16 mouse cellular contexts compared by ENCODE assay signal in the genomic region with DNA sequence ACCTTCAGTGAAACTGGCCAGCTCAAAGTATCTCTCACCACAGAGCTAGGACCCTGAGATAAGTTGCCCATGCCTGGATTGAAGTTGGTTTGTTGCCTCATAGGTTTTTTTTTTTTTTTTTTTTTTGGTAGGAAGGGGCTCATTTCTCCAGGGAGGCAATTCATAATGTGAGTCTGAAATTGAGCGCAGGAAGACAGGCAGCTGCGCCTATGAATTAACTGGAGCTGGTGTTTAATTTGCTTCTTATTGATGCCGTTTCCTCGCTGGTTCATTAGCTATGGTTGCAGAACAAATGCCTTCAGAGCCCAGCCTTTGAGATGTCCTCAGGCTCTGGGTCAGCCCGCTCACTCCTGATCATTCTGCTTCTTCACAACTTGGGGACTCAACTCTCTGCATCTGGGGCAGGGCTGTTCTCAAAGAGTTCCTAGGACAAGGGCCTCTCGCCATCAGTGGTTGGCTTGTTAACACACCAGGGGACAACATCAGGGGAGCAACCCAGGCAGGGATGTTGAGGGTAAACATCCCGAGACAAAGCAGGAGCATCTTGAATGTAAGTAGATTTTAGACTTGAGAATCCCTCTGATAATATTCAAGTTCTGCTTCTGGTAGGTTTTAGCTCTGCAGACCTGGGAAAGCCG.
DNase-seq lines count a peak whose midpoint lies in the region; ATAC-seq and TF ChIP-seq lines count a peak whose summit lies in the region.
"Had no signal": no experiment of that assay in that cellular context is flagged by ENCODE, and none has a peak within 500 bp of the region (broad histone marks: within the 10 kb centered on the region; RNA-seq: fewer than 3 reads in every experiment).

No protein-coding gene starts in this region.

- no peak overlapping the region for H3K9ac ChIP-seq in midbrain, embryonic 13.5 days (replicated peaks)
- no peak overlapping the region for H3K9ac ChIP-seq in midbrain, embryonic 16.5 days (ENCODE audit: low read depth, low read length)
- H3K9ac ChIP-seq in hindbrain, postnatal 0 days (replicated peaks; ENCODE audit: low read length) = no peak overlapping the region
- H3K9ac ChIP-seq: forebrain, embryonic 13.5 days; intestine, embryonic 15.5 days had no signal

- H3K27me3 ChIP-seq in heart, embryonic 10.5 days (ENCODE audit: insufficient read depth, poor library complexity, severe bottlenecking) = no peaks in the 10 kb centered on the region
- no peaks in the 10 kb centered on the region for H3K27me3 ChIP-seq in midbrain, embryonic 13.5 days
- no peaks in the 10 kb centered on the region for H3K27me3 ChIP-seq in midbrain, embryonic 16.5 days (ENCODE audit: control insufficient read depth, insufficient read depth, low read depth, low read length)
- H3K27me3 ChIP-seq in hindbrain, postnatal 0 days (ENCODE audit: insufficient read depth, low read length) = no peaks in the 10 kb centered on the region
- H3K27me3 ChIP-seq: forebrain, embryonic 13.5 days; intestine, embryonic 15.5 days had no signal

- no peak overlapping the region for H3K4me2 ChIP-seq in midbrain, embryonic 13.5 days (replicated peaks)
- H3K4me2 ChIP-seq in midbrain, embryonic 16.5 days (ENCODE audit: low read length) = no peak overlapping the region
- no peak overlapping the region for H3K4me2 ChIP-seq in hindbrain, postnatal 0 days (ENCODE audit: low read depth, low read length)
- H3K4me2 ChIP-seq: forebrain, embryonic 13.5 days; heart, embryonic 11.5 days; intestine, embryonic 15.5 days had no signal

- 0 out of 2 replicates have a peak, but pooled peaks have one; percentile 30 for ATAC-seq in midbrain, embryonic 13.5 days
- no peak for ATAC-seq in midbrain, embryonic 16.5 days
- ATAC-seq in hindbrain, postnatal 0 days = no peak
- ATAC-seq: forebrain, embryonic 13.5 days; intestine, embryonic 15.5 days had no signal

- no peak for TF ChIP-seq CTCF in hindbrain, postnatal 0 days (IDR thresholded peaks at IDR 0.05; ENCODE audit: low read depth)

- H3K36me3 ChIP-seq in heart, embryonic 10.5 days = no peaks in the 10 kb centered on the region
- no peaks in the 10 kb centered on the region for H3K36me3 ChIP-seq in midbrain, embryonic 13.5 days
- H3K36me3 ChIP-seq in midbrain, embryonic 16.5 days (ENCODE audit: control insufficient read depth, insufficient read depth, low read length) = no peaks in the 10 kb centered on the region
- no peaks in the 10 kb centered on the region for H3K36me3 ChIP-seq in hindbrain, postnatal 0 days (ENCODE audit: insufficient read depth, low read length)
- H3K36me3 ChIP-seq: embryonic facial prominence, embryonic 10.5 days; intestine, embryonic 15.5 days had no signal

- WGBS in heart, embryonic 10.5 days = 63% methylated on average over 8 of the region's 8 CpGs
- 67% methylated on average over 8 of the region's 8 CpGs for WGBS in midbrain, embryonic 13.5 days
- 49% methylated on average over 8 of the region's 8 CpGs for WGBS in midbrain, embryonic 16.5 days
- WGBS in hindbrain, postnatal 0 days = 51% methylated on average over 8 of the region's 8 CpGs

- H3K27ac ChIP-seq in heart, embryonic 10.5 days = no peak overlapping the region
- H3K27ac ChIP-seq in midbrain, embryonic 13.5 days = no peak overlapping the region
- no peak overlapping the region for H3K27ac ChIP-seq in midbrain, embryonic 16.5 days (ENCODE audit: low read length)
- no peak overlapping the region for H3K27ac ChIP-seq in hindbrain, postnatal 0 days
- H3K27ac ChIP-seq: embryonic facial prominence, embryonic 10.5 days; forebrain, embryonic 13.5 days; intestine, embryonic 15.5 days had no signal

- H3K4me1 ChIP-seq in heart, embryonic 10.5 days = no peaks in the 10 kb centered on the region
- H3K4me1 ChIP-seq in midbrain, embryonic 13.5 days (replicated peaks) = peaks cover 13% of the 10 kb centered on the region
- 0 out of 2 replicates have a peak, but pooled peaks cover 2% of the 10 kb centered on the region for H3K4me1 ChIP-seq in midbrain, embryonic 16.5 days (ENCODE audit: control insufficient read depth, insufficient read depth, low read length)
- no peaks in the 10 kb centered on the region for H3K4me1 ChIP-seq in hindbrain, postnatal 0 days (ENCODE audit: insufficient read depth, low read length)
- H3K4me1 ChIP-seq: embryonic facial prominence, embryonic 10.5 days; forebrain, embryonic 13.5 days; intestine, embryonic 15.5 days had no signal

- H3K9me3 ChIP-seq in heart, embryonic 10.5 days = no peaks in the 10 kb centered on the region
- H3K9me3 ChIP-seq in midbrain, embryonic 13.5 days = no peaks in the 10 kb centered on the region
- H3K9me3 ChIP-seq in midbrain, embryonic 16.5 days (replicated peaks; ENCODE audit: control insufficient read depth, low read length, poor library complexity, severe bottlenecking) = no peaks in the 10 kb centered on the region
- H3K9me3 ChIP-seq in hindbrain, postnatal 0 days (ENCODE audit: low read length) = no peaks in the 10 kb centered on the region
- H3K9me3 ChIP-seq: embryonic facial prominence, embryonic 10.5 days; forebrain, embryonic 13.5 days; intestine, embryonic 15.5 days had no signal

- no peak overlapping the region for H3K4me3 ChIP-seq in heart, embryonic 10.5 days
- no peak overlapping the region for H3K4me3 ChIP-seq in midbrain, embryonic 13.5 days (replicated peaks)
- no peak overlapping the region for H3K4me3 ChIP-seq in midbrain, embryonic 16.5 days (ENCODE audit: low read depth, low read length)
- H3K4me3 ChIP-seq in hindbrain, postnatal 0 days (ENCODE audit: low read length) = no peak overlapping the region
- H3K4me3 ChIP-seq: embryonic facial prominence, embryonic 10.5 days; forebrain, embryonic 13.5 days; intestine, embryonic 15.5 days had no signal

- peak; percentile 71 for DNase-seq in heart, embryonic 10.5 days (ENCODE audit: low spot score)
- no peak for DNase-seq in heart, postnatal 4 days
- DNase-seq in hindbrain, postnatal 0 days (ENCODE audit: low spot score) = peak; percentile 24
- DNase-seq in layer of hippocampus, postnatal 14 days (ENCODE audit: low spot score in 2 of 2) = no peak
- DNase-seq: adrenal gland, adult 2 months; adrenal gland, postnatal 25 days; cerebellum, adult 2 months; cerebellum, postnatal 10 days; gastrocnemius, postnatal 36 days; heart, adult 18-20 months had no signal

Comparison
In these comparisons a context has a peak if more than half of its experiments do, and no peak if none do; other contexts are left out.
1. DNase-seq: peak in heart, embryonic 10.5 days (single experiment) and hindbrain, postnatal 0 days (single experiment); none in heart, postnatal 4 days (single experiment) and layer of hippocampus, postnatal 14 days (0 of 2).